Mouse (Mus musculus) myocyte (in vitro differentiated cells): Measurements from ENCODE around the gene Olfr656.

Experiments
- E2F4 ChIP-seq: IDR thresholded peaks from one replicate; pipeline ENCODE4 v1.6.1; 2011; ENCODE audit warnings: mild to moderate bottlenecking, control low read depth, moderate library complexity; ENCODE audit not compliant: insufficient read depth
- POLR2A ChIP-seq: IDR thresholded peaks from one replicate; pipeline ENCODE4 v1.6.1; 2011; ENCODE audit warnings: low read depth, mild to moderate bottlenecking, control low read depth, moderate library complexity; ENCODE audit not compliant: insufficient read length
- USF1 ChIP-seq: IDR thresholded peaks from one replicate; pipeline ENCODE4 v1.6.1; 2011; ENCODE audit warnings: low read depth, mild to moderate bottlenecking, control low read depth, moderate library complexity

DNA sequence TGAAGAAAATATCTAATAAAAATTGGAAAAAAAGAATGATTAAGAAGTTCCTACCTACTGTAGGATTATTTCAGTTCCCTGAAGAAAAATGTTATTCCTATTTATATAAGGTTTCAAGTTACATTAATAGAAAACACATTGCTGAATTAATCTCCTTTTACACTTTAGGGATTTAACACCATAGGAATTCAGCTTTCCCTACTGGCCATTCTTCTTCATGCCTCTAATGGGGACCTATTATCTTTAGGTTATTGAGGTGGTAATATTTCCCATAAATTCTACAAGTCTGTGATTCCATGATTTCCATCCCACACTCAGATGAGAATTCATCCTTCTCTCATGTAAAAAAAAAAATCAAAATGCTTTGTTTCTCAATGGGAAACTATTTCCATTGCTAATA lies 10.7 kb downstream of the Olfr656 start, which contains the start of gene Olfr657:
- TF ChIP-seq POLR2A (no peak), USF1 (no peak), E2F4 (no peak)
